Mouse (Mus musculus) neural tube, embryonic 15.5 days (tissue): Measurements from ENCODE around the gene Fam49a. TPM values are rescaled to one million over a fixed set of nuclear protein-coding genes. Genes with fewer than 3 reads are reported as not detected.
A peak's percentile ranks its signal among the peaks of the same experiment; 100 is the strongest.
"Not testable (repeated sequence)": the region's sequence is repeated elsewhere in the genome, so short reads cannot be mapped to it uniquely, and the experiment has no call there.

Experiments
- ATAC-seq: fragments of 200-750 bp; cut with Nextera tagmentation; 2 replicates; pipeline ENCODE4 v1.8.0; 2017; ENCODE audit warnings: mild to moderate bottlenecking, moderate TSS enrichment, moderate library complexity; ENCODE audit not compliant: low FRiP score
- H3K27ac ChIP-seq: fragments of 300-500 bp; sonication (generic); replicated peaks from 2 replicates; pipeline ENCODE4 v1.5.1; 2015; ENCODE audit warnings: mild to moderate bottlenecking, inconsistent platforms
- H3K27me3 ChIP-seq: fragments of 300-500 bp; sonication (generic); replicated peaks from 2 replicates; pipeline ENCODE4 v1.6.1; 2015; ENCODE audit warnings: inconsistent platforms
- H3K36me3 ChIP-seq: fragments of 300-500 bp; sonication (generic); 2 replicates; pipeline ENCODE4 v1.6.1; 2015; ENCODE audit warnings: inconsistent platforms
- H3K4me1 ChIP-seq: fragments of 300-500 bp; sonication (generic); 2 replicates; pipeline ENCODE4 v1.6.1; 2015; ENCODE audit warnings: inconsistent platforms
- H3K4me2 ChIP-seq: fragments of 300-500 bp; sonication (generic); 2 replicates; pipeline ENCODE4 v1.6.1; 2015; ENCODE audit warnings: inconsistent platforms, mild to moderate bottlenecking, moderate library complexity
- H3K4me3 ChIP-seq: fragments of 300-500 bp; sonication (generic); replicated peaks from 2 replicates; pipeline ENCODE4 v1.5.1; 2015; ENCODE audit warnings: mild to moderate bottlenecking, inconsistent platforms
- H3K9ac ChIP-seq: fragments of 300-500 bp; sonication (generic); replicated peaks from 2 replicates; pipeline ENCODE4 v1.6.1; 2015; ENCODE audit warnings: mild to moderate bottlenecking, inconsistent platforms
- H3K9me3 ChIP-seq: fragments of 300-500 bp; sonication (generic); replicated peaks from 2 replicates; pipeline ENCODE4 v1.6.1; 2016; ENCODE audit warnings: inconsistent platforms
- WGBS: fragments of 180-500 bp; shearing (Covaris S2); methylation state at CpG from one replicate; pipeline ENCODE4 v1.1.7; 2015; ENCODE audit warnings: mixed read lengths; 5-methylcytosine and 5-hydroxymethylcytosine counted together
- polyA plus RNA-seq: library from polyadenylated mRNA; unstranded; fragments of >200 nt; fragmentation: Nextera tagmentation; extraction: Ambion mirVana; gene quantifications from 2 replicates; pipeline ENCODE4 v1.2.1, GENCODE M21; 2015

Fam49a gene
- polyA plus RNA-seq, 1 experiment from 2014 or later = 59.1 TPM

DNA sequence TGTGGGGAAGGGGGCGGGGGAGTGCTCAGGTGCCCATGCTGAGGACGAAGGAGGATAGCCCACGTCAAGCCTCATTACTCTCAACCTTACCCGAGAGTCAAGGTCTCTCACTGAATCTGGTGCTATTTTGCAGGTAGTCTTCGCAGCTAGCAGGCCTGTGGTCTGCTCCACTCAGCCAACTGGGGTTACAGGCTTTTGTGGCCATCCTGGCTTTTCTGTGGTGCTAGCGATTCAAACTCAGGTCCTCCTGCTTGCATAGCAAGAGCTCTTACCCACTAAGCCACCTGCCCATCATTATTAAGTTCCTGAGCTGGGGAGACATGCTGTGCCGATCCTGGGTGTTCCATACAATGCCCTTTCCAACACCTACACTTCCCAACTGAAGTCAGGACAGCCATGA is 55.7 kb downstream of the Fam49a start:
- no peak overlapping the region for H3K4me3 ChIP-seq
- peak overlapping the region; percentile 64 for H3K27ac ChIP-seq
- H3K4me1 ChIP-seq = peaks cover 43% of the 10 kb centered on the region
- WGBS = 73% methylated on average over 7 of the region's 7 CpGs
- no peaks in the 10 kb centered on the region for H3K9me3 ChIP-seq
- H3K9ac ChIP-seq = no peak overlapping the region
- no peak overlapping the region for H3K4me2 ChIP-seq
- H3K36me3 ChIP-seq = no peaks in the 10 kb centered on the region
- no peaks in the 10 kb centered on the region for H3K27me3 ChIP-seq
- no peak for ATAC-seq

DNA sequence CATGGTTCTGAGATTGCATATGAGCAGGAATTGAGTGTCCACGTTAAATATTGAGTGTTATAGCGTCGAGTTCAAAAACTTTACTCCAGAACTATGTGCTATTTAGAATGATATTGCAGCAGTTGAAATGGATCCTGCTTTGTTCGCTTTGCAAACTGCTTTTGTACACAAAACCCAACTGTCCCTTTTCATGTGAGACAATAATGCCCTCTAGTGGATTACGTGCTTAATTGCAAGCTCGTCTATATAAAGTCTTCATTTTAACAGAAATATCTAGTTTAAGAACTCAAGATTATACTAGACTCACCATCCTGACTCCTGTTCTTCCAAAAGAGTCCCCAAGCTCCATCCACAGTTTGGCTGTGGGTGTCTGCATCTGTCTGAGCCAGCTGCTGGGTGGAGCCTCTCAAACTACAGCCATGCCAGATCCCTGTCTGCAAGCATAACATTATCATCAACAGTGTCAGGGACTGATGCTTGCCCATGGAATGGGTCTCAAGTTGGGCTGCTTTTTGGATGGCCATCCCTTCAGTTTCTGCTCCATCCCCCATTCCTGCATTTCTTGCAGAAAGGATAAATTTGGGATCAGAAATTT is 56.3 kb downstream of the Fam49a start:
- Histone ChIP-seq H3K36me3 (no peaks in the 10 kb centered on the region), H3K4me1 (peaks cover 43% of the 10 kb centered on the region), H3K4me3 (no peak overlapping the region), H3K27ac (peak overlapping the region; percentile 64; the same call in 1 of the 2 replicates), H3K9ac (0 out of 2 replicates have a peak overlapping the region, but pooled peaks have one; percentile 23), H3K9me3 (no peaks in the 10 kb centered on the region), H3K27me3 (no peaks in the 10 kb centered on the region), H3K4me2 (no peak overlapping the region)
- 5% methylated on average over 6 of the region's 6 CpGs for WGBS
- ATAC-seq = no peak

DNA sequence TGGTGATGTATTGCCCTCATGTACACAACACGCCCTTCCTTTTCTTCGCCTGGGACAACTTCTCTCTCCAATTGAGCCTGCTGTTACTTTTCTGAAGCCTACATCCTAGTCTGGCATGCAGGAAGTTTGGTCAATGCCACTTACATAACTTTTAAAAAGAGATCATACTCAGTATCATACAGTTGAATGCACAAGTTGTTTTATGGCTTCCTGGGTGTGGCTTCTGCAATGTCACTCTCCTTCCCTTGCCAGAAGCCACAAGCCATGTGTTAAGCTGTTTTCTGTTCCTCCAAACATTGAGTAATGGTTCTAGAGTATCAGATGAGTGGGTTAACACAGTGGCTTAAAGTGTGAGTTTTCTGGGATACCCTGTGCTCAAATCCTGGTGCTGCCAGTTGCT is 58.8 kb downstream of the Fam49a start:
- no peaks in the 10 kb centered on the region for H3K9me3 ChIP-seq
- ATAC-seq = no peak
- 87% methylated on average over 2 of the region's 2 CpGs for WGBS

DNA sequence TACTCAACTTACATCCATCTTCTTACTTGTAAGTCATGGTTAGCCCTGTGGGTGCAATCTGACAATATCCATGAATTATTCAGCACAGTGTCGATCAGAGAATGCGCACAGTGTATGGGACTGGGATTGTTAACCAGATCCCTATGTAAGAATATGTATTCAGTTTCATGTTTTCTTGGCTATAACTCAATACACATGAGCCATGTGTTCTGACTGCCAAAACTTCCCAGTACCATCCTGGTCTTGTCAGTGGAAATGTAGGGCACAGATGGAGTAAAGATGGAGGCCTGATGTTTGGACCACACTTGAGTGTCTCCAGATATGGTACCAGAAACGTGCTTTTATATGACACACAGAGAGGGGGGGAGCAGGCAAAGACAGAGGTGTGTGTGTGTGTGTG is 59.2 kb downstream of the Fam49a start:
- peaks cover 31% of the 10 kb centered on the region for H3K4me1 ChIP-seq
- H3K9me3 ChIP-seq = no peaks in the 10 kb centered on the region
- no peak overlapping the region for H3K9ac ChIP-seq
- no peaks in the 10 kb centered on the region for H3K27me3 ChIP-seq
- H3K4me2 ChIP-seq = no peak overlapping the region
- H3K36me3 ChIP-seq = no peaks in the 10 kb centered on the region
- no peak overlapping the region for H3K27ac ChIP-seq
- no peak for ATAC-seq
- 83% methylated on average over 3 of the region's 3 CpGs for WGBS
- no peak overlapping the region for H3K4me3 ChIP-seq

More for the DNA sequence above, 58.8 kb downstream of the Fam49a start:
- no peak overlapping the region for H3K27ac ChIP-seq
- H3K4me1 ChIP-seq = peaks cover 35% of the 10 kb centered on the region
- no peaks in the 10 kb centered on the region for H3K27me3 ChIP-seq
- no peak overlapping the region for H3K4me3 ChIP-seq
- no peak overlapping the region for H3K9ac ChIP-seq
- H3K36me3 ChIP-seq = no peaks in the 10 kb centered on the region
- no peak overlapping the region for H3K4me2 ChIP-seq

DNA sequence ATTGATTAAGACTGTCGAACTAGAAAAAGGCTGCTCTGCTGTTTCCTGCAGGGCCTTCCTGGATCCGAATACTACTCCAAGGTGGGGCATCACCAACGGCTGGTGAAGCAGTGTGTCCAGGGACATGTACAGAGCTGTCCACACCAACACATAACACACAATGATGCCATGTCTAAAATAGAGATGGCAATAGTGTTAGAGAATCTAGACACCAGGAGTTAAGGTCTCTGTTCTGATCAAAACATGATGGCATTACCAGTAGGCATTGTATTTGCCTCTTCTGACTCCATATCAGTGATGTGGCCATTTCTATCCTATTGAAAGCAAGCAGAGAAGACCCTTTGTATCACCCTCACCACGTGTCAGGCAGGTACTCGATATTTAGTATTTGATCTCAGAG is 61.1 kb downstream of the Fam49a start:
- ATAC-seq = peak; percentile 2; the same call in 1 of the 2 replicates

DNA sequence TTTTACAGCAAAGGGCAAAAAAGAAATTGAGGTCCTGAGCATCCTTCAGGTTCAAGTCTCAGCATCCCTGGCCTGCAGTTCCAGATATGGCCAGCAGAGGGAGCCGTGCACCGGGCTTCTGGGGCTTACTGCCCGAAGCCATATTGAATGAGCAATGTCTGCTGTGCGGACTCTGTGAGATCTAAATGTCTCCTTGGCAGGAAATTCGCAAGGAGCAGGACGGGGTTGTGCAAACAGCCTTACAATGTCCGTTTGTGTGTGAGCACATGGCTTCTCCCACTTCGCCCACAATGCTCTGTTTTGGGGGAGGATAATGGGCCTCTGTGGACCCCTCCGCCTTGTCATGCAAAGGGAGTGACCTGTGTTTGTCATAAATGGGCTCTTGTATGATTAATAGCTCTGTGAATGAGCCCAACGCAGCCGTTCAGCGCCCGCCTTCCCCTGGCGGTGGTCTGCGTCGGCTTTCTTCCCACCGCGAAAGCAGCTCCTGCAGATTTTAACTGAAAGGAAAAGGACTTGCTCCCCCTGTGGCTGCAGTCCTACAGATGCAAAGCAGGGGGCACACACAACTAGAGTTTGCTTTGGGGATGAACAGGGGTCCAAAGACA is 61.8 kb downstream of the Fam49a start:
- H3K4me1 ChIP-seq = peaks cover 15% of the 10 kb centered on the region
- H3K27me3 ChIP-seq = no peaks in the 10 kb centered on the region
- no peaks in the 10 kb centered on the region for H3K36me3 ChIP-seq
- peak overlapping the region; percentile 58 for H3K4me2 ChIP-seq
- ATAC-seq = peak; percentile 87
- peak overlapping the region; percentile 33 for H3K4me3 ChIP-seq
- WGBS = 14% methylated on average over 18 of the region's 18 CpGs
- no peaks in the 10 kb centered on the region for H3K9me3 ChIP-seq
- H3K9ac ChIP-seq = peak overlapping the region; percentile 46; the same call in 1 of the 2 replicates
- H3K27ac ChIP-seq = peak overlapping the region; percentile 90

More for the DNA sequence above, 61.1 kb downstream of the Fam49a start:
- WGBS = 77% methylated on average over 5 of the region's 5 CpGs
- Histone ChIP-seq H3K27me3 (no peaks in the 10 kb centered on the region), H3K4me3 (no peak overlapping the region), H3K4me2 (no peak overlapping the region), H3K9ac (no peak overlapping the region), H3K4me1 (peaks cover 18% of the 10 kb centered on the region), H3K9me3 (no peaks in the 10 kb centered on the region), H3K36me3 (no peaks in the 10 kb centered on the region), H3K27ac (peak overlapping the region; percentile 90)

DNA sequence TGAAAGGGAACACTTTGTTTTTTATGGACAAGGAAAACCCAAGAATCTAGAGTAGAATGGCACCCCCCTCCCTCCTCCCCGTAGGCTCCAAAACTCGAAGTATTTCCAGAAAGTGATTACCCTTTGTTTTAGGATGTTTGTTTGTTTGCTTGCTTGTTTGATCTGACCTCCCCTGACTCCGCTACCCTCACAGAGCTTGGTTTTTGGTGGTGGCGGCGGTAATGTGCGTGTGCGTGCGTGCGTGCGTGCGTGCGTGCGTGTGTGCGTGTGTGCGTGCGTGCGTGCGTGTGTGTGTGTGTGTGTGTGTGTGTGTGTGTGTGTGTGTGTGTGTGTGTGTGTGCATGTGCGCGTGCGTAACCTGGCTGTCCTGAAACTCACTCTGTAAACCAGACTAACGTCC is 62.3 kb downstream of the Fam49a start:
- H3K4me3 ChIP-seq, ATAC-seq, H3K27me3 ChIP-seq, H3K9me3 ChIP-seq, H3K36me3 ChIP-seq, H3K9ac ChIP-seq: not testable (repeated sequence)
- Histone ChIP-seq H3K4me2 (peak overlapping the region; percentile 58), H3K4me1 (peaks cover 15% of the 10 kb centered on the region), H3K27ac (peak overlapping the region; percentile 90)
- WGBS = 96% methylated on average over 17 of the region's 22 CpGs

DNA sequence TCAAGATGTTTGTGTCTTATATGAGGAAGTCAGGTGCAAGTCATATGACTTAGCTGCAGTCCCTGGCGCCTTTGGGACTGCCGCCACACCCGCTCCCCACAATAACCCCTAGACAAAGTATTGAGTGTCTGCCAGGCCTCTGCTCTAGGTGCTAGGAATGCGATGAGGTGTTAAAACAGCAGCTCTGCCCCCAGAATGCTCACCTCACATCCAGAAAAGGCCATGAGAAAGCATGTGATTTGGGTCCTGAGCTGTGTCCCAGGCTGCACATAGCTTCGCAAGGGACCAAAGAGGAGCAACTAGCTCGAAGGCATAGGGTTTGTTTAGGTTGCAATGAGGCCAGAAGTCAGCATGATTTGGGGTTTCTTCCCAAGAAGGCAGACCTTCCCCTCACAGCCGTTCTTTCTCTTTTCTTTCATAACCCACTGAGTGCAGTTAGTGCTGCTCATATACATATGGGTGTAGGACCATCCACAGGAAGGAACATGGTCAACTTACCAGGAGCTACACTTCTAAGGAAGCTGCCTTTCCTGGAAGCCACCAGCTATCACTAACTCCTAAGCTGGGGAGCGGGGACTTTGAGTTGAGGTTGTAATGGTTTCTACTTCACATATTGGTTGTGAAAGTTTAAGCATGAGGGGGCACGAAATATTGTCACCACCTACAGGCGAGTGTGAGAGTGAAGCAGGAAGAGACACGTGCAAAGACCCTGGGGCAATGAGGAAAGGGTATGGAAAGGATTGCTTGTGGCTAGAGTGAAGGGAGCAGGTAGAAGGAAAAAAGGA is 71.8 kb downstream of the Fam49a start:
- no peak overlapping the region for H3K4me2 ChIP-seq
- H3K4me3 ChIP-seq = no peak overlapping the region
- H3K9ac ChIP-seq = no peak overlapping the region
- no peaks in the 10 kb centered on the region for H3K4me1 ChIP-seq
- WGBS = 94% methylated on average over 11 of the region's 11 CpGs
- no peaks in the 10 kb centered on the region for H3K27me3 ChIP-seq
- H3K36me3 ChIP-seq = 0 out of 2 replicates have a peak, but pooled peaks cover 3% of the 10 kb centered on the region
- ATAC-seq = no peak
- no peak overlapping the region for H3K27ac ChIP-seq
- H3K9me3 ChIP-seq = no peaks in the 10 kb centered on the region

DNA sequence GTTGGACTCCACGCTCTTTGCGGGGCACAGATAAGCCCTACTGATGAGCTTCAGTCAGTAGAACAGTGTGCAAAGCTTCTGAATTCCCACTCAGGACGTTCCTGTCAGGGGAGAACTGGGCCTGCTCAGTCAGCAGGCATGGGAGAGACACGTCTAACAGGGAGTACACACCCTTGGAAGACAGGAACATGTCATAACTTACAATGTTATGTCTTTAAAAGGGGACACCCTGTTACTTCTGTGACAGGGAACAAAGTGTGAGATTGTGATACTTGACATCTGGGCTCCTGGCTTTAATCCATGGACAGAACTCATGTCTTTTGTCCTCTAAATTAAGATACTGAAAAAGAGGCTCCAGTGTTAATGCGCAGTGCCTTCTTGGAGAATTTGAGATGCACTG is 72.5 kb downstream of the Fam49a start:
- Histone ChIP-seq H3K27me3 (no peaks in the 10 kb centered on the region), H3K27ac (no peak overlapping the region), H3K36me3 (0 out of 2 replicates have a peak, but pooled peaks cover 3% of the 10 kb centered on the region), H3K4me3 (no peak overlapping the region), H3K9ac (no peak overlapping the region), H3K9me3 (no peaks in the 10 kb centered on the region), H3K4me1 (no peaks in the 10 kb centered on the region), H3K4me2 (no peak overlapping the region)
- no peak for ATAC-seq
- 89% methylated on average over 5 of the region's 5 CpGs for WGBS

DNA sequence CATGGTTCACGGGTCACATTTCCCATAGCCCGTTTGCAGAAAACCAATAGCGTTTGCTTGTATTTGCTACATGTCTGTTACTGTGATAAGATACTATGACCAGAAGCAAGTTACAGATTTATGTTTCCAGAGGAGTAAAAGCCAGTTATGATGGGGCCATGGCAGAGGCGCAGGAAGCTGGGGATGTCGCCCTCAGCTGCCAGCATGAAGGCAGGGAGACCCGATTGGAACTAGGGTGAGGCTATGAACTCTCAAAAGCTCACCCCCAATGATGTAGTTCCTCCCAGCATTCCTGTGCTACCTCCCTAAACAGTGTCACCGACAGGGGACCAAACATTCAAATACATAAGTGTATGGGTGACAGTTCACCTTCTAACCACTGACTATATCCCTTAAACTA is 73.6 kb downstream of the Fam49a start:
- no peaks in the 10 kb centered on the region for H3K4me1 ChIP-seq
- no peak overlapping the region for H3K27ac ChIP-seq
- 95% methylated on average over 7 of the region's 7 CpGs for WGBS
- ATAC-seq = no peak
- H3K9me3 ChIP-seq = no peaks in the 10 kb centered on the region
- H3K27me3 ChIP-seq = no peaks in the 10 kb centered on the region
- H3K4me3 ChIP-seq = no peak overlapping the region
- H3K9ac ChIP-seq = no peak overlapping the region
- 0 out of 2 replicates have a peak, but pooled peaks cover 3% of the 10 kb centered on the region for H3K36me3 ChIP-seq
- H3K4me2 ChIP-seq = no peak overlapping the region

DNA sequence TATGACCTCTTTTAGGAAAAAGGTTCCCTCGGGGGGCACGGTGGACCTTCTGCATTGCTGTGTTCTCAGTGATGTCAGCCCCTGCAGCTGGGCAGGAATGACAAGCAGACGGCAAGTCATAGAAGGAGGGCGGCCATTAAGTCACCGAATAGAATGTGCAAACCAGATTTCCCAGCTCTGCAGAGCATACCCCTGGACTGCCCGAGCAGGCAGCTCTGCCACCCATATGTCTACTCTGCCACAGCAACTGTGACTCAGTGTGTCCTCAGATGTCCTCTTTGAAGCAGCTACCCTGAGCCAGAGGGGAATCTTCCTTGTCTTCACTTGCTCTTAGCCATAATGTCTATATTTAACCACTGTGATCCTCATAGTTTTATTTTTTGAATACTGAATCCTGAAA is 75.4 kb downstream of the Fam49a start:
- H3K4me3 ChIP-seq = no peak overlapping the region
- H3K27me3 ChIP-seq = no peaks in the 10 kb centered on the region
- no peak overlapping the region for H3K27ac ChIP-seq
- no peaks in the 10 kb centered on the region for H3K9me3 ChIP-seq
- H3K36me3 ChIP-seq = 0 out of 2 replicates have a peak, but pooled peaks cover 3% of the 10 kb centered on the region
- ATAC-seq = no peak
- WGBS = 90% methylated on average over 6 of the region's 6 CpGs
- H3K4me1 ChIP-seq = no peaks in the 10 kb centered on the region
- H3K9ac ChIP-seq = no peak overlapping the region
- H3K4me2 ChIP-seq = no peak overlapping the region

DNA sequence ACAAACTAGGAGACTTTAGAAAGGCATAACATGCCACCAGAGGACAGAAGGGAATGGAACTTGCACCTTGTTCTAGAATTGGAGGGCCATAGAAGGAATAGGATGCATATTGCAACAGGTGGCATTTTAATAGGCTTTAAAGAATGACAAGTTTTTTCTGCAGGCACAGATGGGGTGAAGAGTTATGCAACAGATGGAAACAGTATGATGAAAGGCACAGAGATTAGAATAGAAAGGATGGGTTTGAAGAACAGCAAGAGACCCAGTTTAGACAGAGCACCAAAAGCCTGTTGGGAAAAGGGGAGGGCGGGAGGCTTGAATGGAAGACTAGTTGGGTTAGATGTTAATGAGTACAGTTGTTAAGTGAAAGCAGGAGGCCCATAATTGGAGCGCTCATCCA is 81.4 kb downstream of the Fam49a start:
- 92% methylated on average over 2 of the region's 2 CpGs for WGBS
- Histone ChIP-seq H3K4me2 (no peak overlapping the region), H3K9ac (no peak overlapping the region), H3K4me3 (no peak overlapping the region), H3K4me1 (no peaks in the 10 kb centered on the region), H3K27ac (no peak overlapping the region), H3K9me3 (no peaks in the 10 kb centered on the region), H3K27me3 (no peaks in the 10 kb centered on the region), H3K36me3 (no peaks in the 10 kb centered on the region)
- no peak for ATAC-seq
